Mouse (Mus musculus) liver, embryonic 12.5 days (tissue): ENCODE data around the gene Sgms2. TPM values are rescaled to one million over a fixed set of nuclear protein-coding genes. Genes with fewer than 3 reads are reported as not detected.

ENCODE experiments used
- ATAC-seq: fragments of 200-750 bp; cut with Nextera tagmentation; 2 replicates; pipeline ENCODE4 v1.8.0; 2017; ENCODE audit warnings: moderate number of reproducible peaks, mild to moderate bottlenecking, moderate library complexity
- H3K27ac ChIP-seq: fragments of 300-500 bp; sonication (generic); 2 replicates; pipeline ENCODE4 v1.5.1; 2016; ENCODE audit warnings: mild to moderate bottlenecking
- H3K27me3 ChIP-seq: fragments of 300-500 bp; sonication (generic); replicated peaks from 2 replicates; pipeline ENCODE4 v1.6.1; 2016; ENCODE audit warnings: mild to moderate bottlenecking, moderate library complexity
- H3K36me3 ChIP-seq: fragments of 300-500 bp; sonication (generic); 2 replicates; pipeline ENCODE4 v1.6.1; 2016; ENCODE audit warnings: mild to moderate bottlenecking, moderate library complexity
- H3K4me1 ChIP-seq: fragments of 300-500 bp; sonication (generic); 2 replicates; pipeline ENCODE4 v1.6.1; 2016
- H3K4me2 ChIP-seq: fragments of 300-500 bp; sonication (generic); 2 replicates; pipeline ENCODE4 v1.6.1; 2016; ENCODE audit warnings: mild to moderate bottlenecking, moderate library complexity
- H3K4me3 ChIP-seq: fragments of 300-500 bp; sonication (generic); 2 replicates; pipeline ENCODE4 v1.5.1; 2016; ENCODE audit warnings: mild to moderate bottlenecking, moderate library complexity
- H3K9ac ChIP-seq: fragments of 300-500 bp; sonication (generic); 2 replicates; pipeline ENCODE4 v1.6.1; 2016; ENCODE audit warnings: mild to moderate bottlenecking, moderate library complexity
- H3K9me3 ChIP-seq: fragments of 300-500 bp; sonication (generic); replicated peaks from 2 replicates; pipeline ENCODE4 v1.6.1; 2016; ENCODE audit warnings: mild to moderate bottlenecking, moderate library complexity
- WGBS: fragments of 180-500 bp; shearing (Covaris S2); methylation state at CpG from one replicate; pipeline ENCODE4 v1.1.7; 2016; ENCODE audit not compliant: insufficient replicate concordance; 5-methylcytosine and 5-hydroxymethylcytosine counted together
- polyA plus RNA-seq: library from polyadenylated mRNA; unstranded; fragments of >200 nt; fragmentation: Nextera tagmentation; extraction: Ambion mirVana; gene quantifications from 2 replicates; pipeline ENCODE4 v1.2.1, GENCODE M21; 2016

The Sgms2 gene
- polyA plus RNA-seq, 1 experiment from 2014 or later: 2.0 TPM

GRCm38 (mm10) chr3:131320184-131320583, 171.0 kb downstream of the Sgms2 start:
- H3K4me3 ChIP-seq: no peak overlapping the region
- 8% methylated on average over 3 of the region's 3 CpGs for WGBS
- H3K4me2 ChIP-seq: no peak overlapping the region
- ATAC-seq: no peak
- H3K9me3 ChIP-seq: no peaks in the 10 kb centered on the region
- H3K27ac ChIP-seq: no peak overlapping the region
- H3K27me3 ChIP-seq: no peaks in the 10 kb centered on the region
- no peak overlapping the region for H3K9ac ChIP-seq
- no peaks in the 10 kb centered on the region for H3K36me3 ChIP-seq
- no peaks in the 10 kb centered on the region for H3K4me1 ChIP-seq

GRCm38 (mm10) chr3:131318211-131318610, 173.0 kb downstream of the Sgms2 start:
- 38% methylated on average over 2 of the region's 2 CpGs for WGBS
- Histone ChIP-seq H3K9ac (no peak overlapping the region), H3K9me3 (no peaks in the 10 kb centered on the region), H3K4me1 (no peaks in the 10 kb centered on the region), H3K4me2 (no peak overlapping the region), H3K27me3 (no peaks in the 10 kb centered on the region), H3K27ac (no peak overlapping the region), H3K36me3 (no peaks in the 10 kb centered on the region), H3K4me3 (no peak overlapping the region)
- no peak for ATAC-seq

- Histone ChIP-seq H3K9ac (no peak overlapping the region), H3K36me3 (no peaks in the 10 kb centered on the region), H3K4me2 (no peak overlapping the region), H3K4me1 (no peaks in the 10 kb centered on the region), H3K27ac (no peak overlapping the region), H3K27me3 (no peaks in the 10 kb centered on the region), H3K9me3 (no peaks in the 10 kb centered on the region), H3K4me3 (no peak overlapping the region)
- WGBS: 72% methylated on average over 1 of the region's 1 CpGs
- ATAC-seq: no peak
These were observed 174.1 kb downstream of the Sgms2 start for GRCm38 (mm10) chr3:131317126-131317525.

- H3K4me3 ChIP-seq: no peak overlapping the region
- H3K9ac ChIP-seq: no peak overlapping the region
- no peak for ATAC-seq
- H3K4me1 ChIP-seq: no peaks in the 10 kb centered on the region
- no peaks in the 10 kb centered on the region for H3K27me3 ChIP-seq
- H3K36me3 ChIP-seq: no peaks in the 10 kb centered on the region
- H3K27ac ChIP-seq: no peak overlapping the region
- no peaks in the 10 kb centered on the region for H3K9me3 ChIP-seq
- H3K4me2 ChIP-seq: no peak overlapping the region
- 49% methylated on average over 4 of the region's 4 CpGs for WGBS
These were observed 175.2 kb downstream of the Sgms2 start for GRCm38 (mm10) chr3:131315957-131316510.

GRCm38 (mm10) chr3:131312340-131312739, 178.9 kb downstream of the Sgms2 start:
- 61% methylated on average over 9 of the region's 9 CpGs for WGBS
- peaks cover 7% of the 10 kb centered on the region; the same call in 1 of the 2 replicates for H3K9me3 ChIP-seq
- H3K27me3 ChIP-seq: no peaks in the 10 kb centered on the region
- no peaks in the 10 kb centered on the region for H3K4me1 ChIP-seq
- no peak overlapping the region for H3K9ac ChIP-seq
- no peak overlapping the region for H3K4me3 ChIP-seq
- H3K36me3 ChIP-seq: no peaks in the 10 kb centered on the region
- no peak for ATAC-seq
- H3K4me2 ChIP-seq: peak overlapping the region; percentile 10; the same call in 1 of the 2 replicates
- H3K27ac ChIP-seq: no peak overlapping the region

GRCm38 (mm10) chr3:131310572-131310971, 180.6 kb downstream of the Sgms2 start:
- no peak overlapping the region for H3K4me3 ChIP-seq
- no peak overlapping the region for H3K27ac ChIP-seq
- H3K9ac ChIP-seq: no peak overlapping the region
- no peaks in the 10 kb centered on the region for H3K36me3 ChIP-seq
- H3K4me2 ChIP-seq: no peak overlapping the region
- no peak for ATAC-seq
- peaks cover 7% of the 10 kb centered on the region; the same call in 1 of the 2 replicates for H3K9me3 ChIP-seq
- H3K27me3 ChIP-seq: no peaks in the 10 kb centered on the region
- WGBS: 74% methylated on average over 4 of the region's 4 CpGs
- no peaks in the 10 kb centered on the region for H3K4me1 ChIP-seq

GRCm38 (mm10) chr3:131307811-131308210, 183.4 kb downstream of the Sgms2 start:
- 66% methylated on average over 3 of the region's 3 CpGs for WGBS
- Histone ChIP-seq H3K4me1 (peaks cover 5% of the 10 kb centered on the region), H3K36me3 (no peaks in the 10 kb centered on the region), H3K9ac (no peak overlapping the region), H3K4me3 (no peak overlapping the region), H3K4me2 (no peak overlapping the region), H3K9me3 (peaks cover 7% of the 10 kb centered on the region; the same call in 1 of the 2 replicates), H3K27me3 (no peaks in the 10 kb centered on the region), H3K27ac (no peak overlapping the region)
- no peak for ATAC-seq

GRCm38 (mm10) chr3:131306255-131306654, 185.0 kb downstream of the Sgms2 start:
- H3K36me3 ChIP-seq: no peaks in the 10 kb centered on the region
- H3K4me1 ChIP-seq: peaks cover 12% of the 10 kb centered on the region
- WGBS: 74% methylated on average over 7 of the region's 7 CpGs

GRCm38 (mm10) chr3:131303320-131303714, 187.9 kb downstream of the Sgms2 start:
- H3K9ac ChIP-seq: peak overlapping the region; percentile 31; the same call in 1 of the 2 replicates
- H3K27ac ChIP-seq: no peak overlapping the region
- H3K4me1 ChIP-seq: peaks cover 12% of the 10 kb centered on the region
- ATAC-seq: peak; percentile 36; the same call in 1 of the 2 replicates
- peak overlapping the region; percentile 95 for H3K4me2 ChIP-seq
- WGBS: 11% methylated on average over 5 of the region's 5 CpGs
- peak overlapping the region; percentile 62 for H3K4me3 ChIP-seq
- H3K9me3 ChIP-seq: no peaks in the 10 kb centered on the region
- no peaks in the 10 kb centered on the region for H3K27me3 ChIP-seq
- H3K36me3 ChIP-seq: no peaks in the 10 kb centered on the region

More at GRCm38 (mm10) chr3:131306255-131306654, 185.0 kb downstream of the Sgms2 start:
- no peak for ATAC-seq
- Histone ChIP-seq H3K27ac (no peak overlapping the region), H3K4me3 (no peak overlapping the region), H3K4me2 (no peak overlapping the region), H3K9me3 (peaks cover 7% of the 10 kb centered on the region; the same call in 1 of the 2 replicates), H3K9ac (no peak overlapping the region), H3K27me3 (no peaks in the 10 kb centered on the region)

GRCm38 (mm10) chr3:131302452-131303319, 188.5 kb downstream of the Sgms2 start, which contains the start of gene Cyp2u1:
Gene Cyp2u1, minus strand, starts transcription at chr3:131303227.
- Histone ChIP-seq H3K36me3 (no peaks in the 10 kb centered on the region), H3K27ac (no peak within 1 kb of the TSS), H3K9me3 (no peaks in the 10 kb centered on the region), H3K27me3 (no peaks in the 10 kb centered on the region), H3K9ac (peak within 1 kb of the TSS; percentile 61), H3K4me1 (peaks cover 12% of the 10 kb centered on the region), H3K4me2 (peak within 1 kb of the TSS; percentile 95), H3K4me3 (peak within 1 kb of the TSS; percentile 62)
- ATAC-seq: peak; percentile 95
- 1% methylated on average over 71 of the region's 71 CpGs for WGBS

- ATAC-seq: no peak
- Histone ChIP-seq H3K4me3 (no peak overlapping the region), H3K9ac (no peak overlapping the region), H3K27me3 (no peaks in the 10 kb centered on the region), H3K4me2 (no peak overlapping the region), H3K27ac (no peak overlapping the region), H3K4me1 (peaks cover 12% of the 10 kb centered on the region), H3K9me3 (no peaks in the 10 kb centered on the region), H3K36me3 (no peaks in the 10 kb centered on the region)
- 9% methylated on average over 6 of the region's 6 CpGs for WGBS
These were observed 191.3 kb downstream of the Sgms2 start for GRCm38 (mm10) chr3:131299908-131300307.

- peaks cover 12% of the 10 kb centered on the region for H3K4me1 ChIP-seq
- WGBS: 74% methylated on average over 9 of the region's 9 CpGs
These were observed 192.1 kb downstream of the Sgms2 start for GRCm38 (mm10) chr3:131299078-131299477.

More at GRCm38 (mm10) chr3:131299078-131299477, 192.1 kb downstream of the Sgms2 start:
- Histone ChIP-seq H3K9ac (no peak overlapping the region), H3K9me3 (no peaks in the 10 kb centered on the region), H3K4me3 (no peak overlapping the region), H3K27me3 (no peaks in the 10 kb centered on the region), H3K4me2 (no peak overlapping the region), H3K27ac (no peak overlapping the region), H3K36me3 (no peaks in the 10 kb centered on the region)
- no peak for ATAC-seq
